Mouse (Mus musculus): Measurements from ENCODE around the gene Scg5. TPM values are rescaled to one million over a fixed set of nuclear protein-coding genes. Genes with fewer than 3 reads are reported as not detected.

Gene Scg5
- 2.2 and 3.1 TPM in 2 replicates for polyA plus RNA-seq (2012; rRNA removed)

DNA sequence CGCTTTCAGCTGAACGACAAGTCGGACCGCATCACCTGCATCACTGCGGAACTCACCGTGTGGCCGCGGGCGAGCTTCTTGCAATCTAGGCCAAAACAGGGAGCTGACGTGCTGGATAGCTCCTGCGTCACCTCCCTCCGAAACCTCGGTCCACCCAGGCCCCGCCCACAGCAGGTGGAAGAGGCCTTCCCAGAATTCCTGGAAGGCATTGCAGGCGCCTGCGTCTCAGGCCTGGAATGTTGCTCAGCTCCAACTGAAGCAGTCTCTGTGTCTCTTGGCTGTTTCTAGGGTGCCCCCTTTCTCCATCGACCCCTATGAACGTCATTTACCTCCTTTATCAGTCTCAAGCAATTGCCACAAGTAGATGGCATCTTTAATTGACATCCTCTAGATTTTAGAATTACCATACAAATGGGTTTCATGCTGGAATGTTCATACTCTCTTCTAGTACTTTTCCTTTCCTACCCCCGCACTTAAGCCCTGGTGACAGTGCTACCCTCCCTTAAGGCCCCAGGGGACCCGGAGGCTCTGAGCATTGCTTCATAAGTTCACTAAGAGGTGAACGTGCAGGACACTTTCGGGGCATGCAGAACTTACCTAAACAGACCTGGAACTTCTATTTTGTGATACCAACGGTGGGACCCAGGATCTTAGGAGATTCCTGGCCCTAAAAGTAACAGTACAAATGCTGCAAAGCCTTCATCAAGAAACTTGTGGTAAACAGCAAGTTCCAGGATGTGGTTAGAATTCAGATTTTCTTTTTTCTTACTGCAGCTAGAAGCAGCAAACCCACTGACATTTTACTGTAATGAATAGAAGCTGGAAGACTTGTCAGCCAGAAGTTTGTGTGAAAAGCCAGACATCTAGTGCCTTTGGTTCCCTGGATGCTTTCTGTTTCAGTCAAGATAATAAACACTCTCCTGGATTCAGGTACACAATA, at the start of gene Scg5:
Gene Scg5 (minus strand): TSS at position 179 of the 940 bp plus-strand sequence.
- DNase-seq (ENCODE audit: low read depth, low spot score), result peak; percentile 39

DNA sequence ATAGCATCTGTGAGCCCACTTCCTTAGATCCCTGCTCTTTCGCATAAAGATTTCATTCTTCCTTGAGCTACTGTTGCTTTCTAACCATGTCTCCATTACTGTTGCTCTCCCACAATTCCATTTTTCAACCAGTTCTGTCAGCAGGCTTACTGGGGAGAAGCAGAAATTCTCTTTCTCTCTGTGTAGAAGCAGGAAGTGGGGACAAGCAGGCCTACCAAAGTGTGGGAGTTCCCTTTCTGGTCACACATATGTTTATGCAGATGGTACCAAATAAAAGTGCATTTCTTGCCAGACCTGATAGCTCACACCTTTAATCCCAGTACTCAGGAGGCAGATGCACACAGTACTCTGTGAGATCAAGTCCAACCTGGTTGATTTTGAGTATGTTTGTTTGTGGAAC, 41.2 kb upstream of the Scg5 start:
- WGBS, result 84% methylated on average over 1 of the region's 1 CpGs
- DNase-seq (ENCODE audit: low read depth, low spot score), result no peak

More for the DNA sequence above, at the start of gene Scg5:
- 21% methylated on average over 23 of the region's 23 CpGs for WGBS

DNA sequence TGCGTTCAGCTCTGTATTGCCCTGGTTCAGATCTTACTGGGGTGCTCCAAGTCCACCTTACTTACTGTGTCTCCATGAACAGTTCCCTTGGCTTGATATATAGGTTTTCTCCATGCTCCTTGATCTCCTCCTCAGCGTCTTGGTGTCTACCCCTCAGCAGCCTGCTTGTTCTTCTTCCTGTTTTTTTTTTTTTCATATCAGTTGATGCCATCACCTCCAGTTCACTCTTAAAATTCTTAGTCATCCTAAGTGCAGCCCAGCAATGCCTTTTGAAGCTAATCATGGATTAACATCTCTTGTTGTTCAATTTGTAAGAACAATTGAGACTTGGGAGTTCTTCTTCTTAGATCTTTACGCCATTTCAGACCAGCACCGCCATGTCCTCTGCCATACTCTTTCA, 39.5 kb upstream of the Scg5 start:
- WGBS, result 80% methylated on average over 4 of the region's 4 CpGs
- no peak for DNase-seq (ENCODE audit: low read depth, low spot score)

DNA sequence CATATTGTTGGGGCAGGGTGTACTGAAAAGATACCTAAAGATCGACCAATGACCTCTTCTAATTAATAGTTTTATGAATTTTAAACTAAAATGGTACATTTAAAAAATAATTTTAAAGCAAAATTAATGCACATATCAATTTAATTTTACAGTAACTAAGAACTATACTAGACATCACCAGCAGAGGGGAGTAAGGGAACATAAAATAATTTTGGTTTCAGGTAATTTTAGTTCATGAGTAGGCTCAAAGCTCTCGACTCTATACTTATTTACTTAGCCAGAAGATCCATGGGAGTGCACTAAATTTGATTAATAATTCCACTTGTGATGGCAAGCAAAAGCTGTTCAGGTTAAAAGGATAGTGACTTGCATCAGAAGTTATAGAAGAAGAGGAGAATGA, 37.2 kb upstream of the Scg5 start:
- DNase-seq (ENCODE audit: low read depth, low spot score), result no peak
- 17% methylated on average over 2 of the region's 2 CpGs for WGBS

DNA sequence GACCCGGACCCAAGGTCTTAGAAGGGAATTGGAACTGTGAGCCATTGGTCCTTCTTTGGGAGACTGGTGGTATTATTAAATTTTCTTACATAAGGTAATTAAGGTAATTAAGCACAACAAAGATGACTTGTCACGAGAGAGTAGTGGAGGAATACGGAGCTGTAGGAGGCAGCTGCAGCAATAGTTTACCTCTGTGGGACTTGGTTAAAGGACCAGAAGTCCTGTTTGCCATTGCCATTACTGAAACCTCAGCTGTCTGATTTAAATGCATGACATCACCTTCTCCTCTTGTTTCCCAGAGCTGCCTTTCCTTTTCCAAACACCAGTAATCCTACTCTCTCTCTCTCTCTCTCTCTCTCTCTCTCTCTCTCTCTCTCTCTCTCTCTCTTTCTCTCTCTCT, 20.2 kb upstream of the Scg5 start:
- DNase-seq (ENCODE audit: low read depth, low spot score), result no peak
- WGBS, result under 1% methylated on average over 3 of the region's 3 CpGs

DNA sequence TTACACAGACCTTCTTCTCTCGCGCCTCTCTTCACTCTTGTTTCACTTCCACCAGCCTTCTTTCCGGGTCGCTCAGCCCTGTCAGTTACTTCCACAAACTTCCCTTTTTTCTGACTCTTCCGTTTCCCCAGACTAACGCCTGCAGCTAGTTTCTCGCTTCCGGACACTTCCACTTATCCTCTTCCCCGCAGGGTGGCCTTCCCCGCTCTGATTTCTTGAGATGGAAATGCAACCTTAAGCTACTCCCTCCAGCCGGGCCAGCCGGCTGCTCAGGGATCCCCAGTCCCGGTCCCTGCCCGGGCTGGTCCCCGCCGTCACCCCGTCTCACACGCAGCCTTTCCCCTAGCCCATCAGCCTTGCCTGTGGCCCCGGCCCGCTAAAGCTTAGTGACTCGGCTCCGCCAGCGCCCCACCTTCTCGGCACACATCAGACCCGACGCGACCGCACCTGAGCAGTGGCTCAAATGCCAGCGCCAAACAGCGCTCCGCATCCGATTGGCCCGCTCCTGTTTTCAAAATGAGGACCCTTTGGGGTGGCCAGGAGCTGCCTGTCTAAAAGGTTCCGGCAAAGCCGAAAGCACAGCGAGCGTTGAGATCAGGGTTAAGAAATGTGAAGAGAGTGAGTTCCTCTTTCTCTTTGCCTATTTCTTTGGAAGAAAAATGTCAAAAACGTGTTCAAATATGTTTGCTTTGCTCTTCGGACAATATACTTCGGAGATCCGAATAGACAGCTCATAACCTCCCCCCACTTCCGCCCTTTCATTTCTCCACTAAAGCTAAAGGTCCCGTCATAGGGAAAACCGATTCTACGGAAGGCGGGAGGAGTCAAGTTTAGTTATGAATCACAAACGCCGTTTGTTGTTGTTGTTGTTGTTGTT, 19.6 kb upstream of the Scg5 start, which contains the start of gene Arhgap11a:
Gene Arhgap11a (minus strand): TSS at position 417 of the 877 bp plus-strand sequence.
- under 1% methylated on average over 48 of the region's 48 CpGs for WGBS

DNA sequence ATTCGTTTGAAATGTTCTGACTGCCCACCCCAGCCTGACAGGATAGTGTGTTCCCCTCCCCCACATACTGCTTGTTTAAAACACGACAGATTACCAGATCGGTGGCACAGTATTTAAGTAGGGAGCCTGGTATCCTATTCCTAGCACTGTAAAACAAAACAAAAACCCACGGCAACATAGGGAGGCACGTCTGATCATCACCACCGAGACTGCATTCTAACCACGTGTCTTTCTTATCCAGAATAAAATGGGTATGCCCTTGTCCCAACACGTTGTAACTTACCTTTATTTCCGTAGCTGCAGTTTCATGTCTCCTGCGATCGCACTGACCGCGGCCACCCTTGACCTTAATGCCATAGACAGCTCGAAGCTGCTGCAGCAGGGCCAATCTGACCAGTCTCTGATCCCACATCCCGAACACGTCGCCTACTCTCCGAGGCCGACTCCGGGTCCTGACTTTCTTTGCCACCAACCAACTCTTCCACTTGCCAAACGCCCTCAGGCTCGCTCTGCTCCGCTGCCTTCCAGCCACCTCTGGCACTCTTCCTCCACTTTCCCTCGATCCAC, 18.8 kb upstream of the Scg5 start:
- under 1% methylated on average over 24 of the region's 24 CpGs for whole genome bisulfite sequencing
- DNase-seq (ENCODE audit: low read depth, low spot score), result no peak

More for the DNA sequence above, 19.6 kb upstream of the Scg5 start, which contains the start of gene Arhgap11a:
- peak; percentile 86 for DNase-seq (ENCODE audit: low read depth, low spot score)

DNA sequence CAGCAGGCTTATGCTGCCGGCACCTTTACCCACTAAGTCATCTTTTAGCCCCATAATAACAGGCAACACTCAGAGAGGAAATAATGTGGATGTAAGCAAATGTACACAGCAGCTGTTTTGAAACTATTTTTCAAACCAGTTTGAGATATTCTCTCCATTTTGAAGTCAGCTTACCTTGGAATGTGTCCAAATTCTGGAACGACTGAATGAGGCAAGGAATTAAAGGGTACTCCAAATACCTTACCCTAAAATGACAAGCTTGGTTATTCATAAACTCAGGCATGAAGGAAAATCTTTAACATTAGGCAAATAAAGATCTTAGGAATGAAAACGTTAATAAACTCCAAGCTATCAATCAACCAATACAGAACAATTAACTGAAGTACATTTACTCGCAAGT, 16.2 kb upstream of the Scg5 start:
- whole genome bisulfite sequencing, result 39% methylated on average over 4 of the region's 4 CpGs
- DNase-seq (ENCODE audit: low read depth, low spot score), result no peak

DNA sequence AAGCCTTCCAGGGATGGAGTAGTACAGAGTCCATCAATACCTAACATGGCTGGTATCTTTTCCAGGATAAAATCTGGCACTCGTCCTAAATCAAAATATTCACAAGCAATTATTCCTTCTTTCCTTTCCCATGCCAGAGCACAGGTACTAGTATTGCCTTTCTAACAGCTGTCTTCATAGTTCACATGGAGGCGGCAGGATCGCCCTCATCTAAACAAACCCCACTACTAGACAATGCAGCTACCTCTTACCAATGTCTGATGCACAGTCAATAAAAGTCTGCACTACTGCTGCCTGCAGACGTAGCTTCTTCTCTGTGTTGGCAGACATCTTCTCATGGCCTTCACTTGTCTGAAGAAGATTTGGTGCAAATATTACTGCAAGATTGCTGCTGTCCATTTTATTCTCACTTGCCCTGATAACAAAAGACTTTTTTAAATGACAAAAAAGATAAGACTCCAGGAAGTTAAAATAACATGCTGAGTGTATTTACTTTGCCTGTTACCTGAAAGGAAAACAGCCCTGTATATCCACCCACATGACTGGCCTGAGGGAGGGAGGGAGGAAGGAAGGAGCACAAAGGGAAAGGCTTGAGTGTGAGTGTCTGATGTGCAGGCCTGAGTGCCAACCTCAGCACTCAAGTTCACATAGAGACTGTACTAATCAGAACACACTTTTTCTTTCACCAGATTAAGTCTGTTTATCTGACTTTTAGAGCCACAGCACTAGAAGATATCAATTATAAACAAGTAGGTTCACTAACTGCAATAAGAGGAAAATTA, 12.9 kb upstream of the Scg5 start:
- DNase-seq (ENCODE audit: low read depth, low spot score), result no peak
- WGBS, result 69% methylated on average over 4 of the region's 4 CpGs

DNA sequence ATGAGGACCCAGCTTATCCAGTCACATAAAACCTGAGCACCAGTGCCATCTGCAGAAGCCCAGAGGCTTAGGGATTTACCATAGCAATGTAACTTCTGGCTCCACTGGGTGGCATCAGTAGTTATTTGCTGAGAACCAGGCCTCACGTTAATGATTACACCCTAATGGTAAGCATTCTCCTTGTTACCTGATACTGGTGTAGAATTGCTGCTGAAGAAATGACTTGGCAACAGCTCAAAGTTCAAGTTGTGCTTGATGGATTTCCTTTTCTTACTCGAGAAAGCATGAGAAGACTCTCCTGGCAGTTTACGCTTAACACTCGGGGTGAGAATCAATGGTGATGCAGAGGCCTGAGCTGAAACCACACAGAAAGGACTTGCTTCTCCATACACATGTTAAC, 10.6 kb upstream of the Scg5 start:
- 29% methylated on average over 4 of the region's 4 CpGs for WGBS
- DNase-seq (ENCODE audit: low read depth, low spot score), result peak; percentile 32

DNA sequence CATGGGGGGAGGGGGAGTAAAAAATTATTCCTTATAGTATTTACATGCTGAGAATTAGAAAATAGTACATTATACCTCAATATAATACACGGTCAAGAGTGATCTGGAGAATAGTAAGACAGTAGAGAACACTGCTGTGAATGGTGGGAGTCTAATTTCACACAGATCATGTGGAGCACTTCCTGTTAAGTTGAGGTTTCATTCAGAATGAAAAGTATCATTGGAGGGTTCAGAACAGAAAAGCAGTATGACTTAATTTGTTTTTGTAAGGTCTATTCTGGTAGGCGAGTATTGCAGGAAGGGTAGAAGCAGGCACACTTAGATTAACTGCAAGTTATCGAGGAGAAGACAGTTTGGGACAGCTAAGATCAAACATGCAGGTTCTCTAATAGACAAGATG, 6.3 kb upstream of the Scg5 start:
- WGBS, result 80% methylated on average over 3 of the region's 3 CpGs
- no peak for DNase-seq (ENCODE audit: low read depth, low spot score)

DNA sequence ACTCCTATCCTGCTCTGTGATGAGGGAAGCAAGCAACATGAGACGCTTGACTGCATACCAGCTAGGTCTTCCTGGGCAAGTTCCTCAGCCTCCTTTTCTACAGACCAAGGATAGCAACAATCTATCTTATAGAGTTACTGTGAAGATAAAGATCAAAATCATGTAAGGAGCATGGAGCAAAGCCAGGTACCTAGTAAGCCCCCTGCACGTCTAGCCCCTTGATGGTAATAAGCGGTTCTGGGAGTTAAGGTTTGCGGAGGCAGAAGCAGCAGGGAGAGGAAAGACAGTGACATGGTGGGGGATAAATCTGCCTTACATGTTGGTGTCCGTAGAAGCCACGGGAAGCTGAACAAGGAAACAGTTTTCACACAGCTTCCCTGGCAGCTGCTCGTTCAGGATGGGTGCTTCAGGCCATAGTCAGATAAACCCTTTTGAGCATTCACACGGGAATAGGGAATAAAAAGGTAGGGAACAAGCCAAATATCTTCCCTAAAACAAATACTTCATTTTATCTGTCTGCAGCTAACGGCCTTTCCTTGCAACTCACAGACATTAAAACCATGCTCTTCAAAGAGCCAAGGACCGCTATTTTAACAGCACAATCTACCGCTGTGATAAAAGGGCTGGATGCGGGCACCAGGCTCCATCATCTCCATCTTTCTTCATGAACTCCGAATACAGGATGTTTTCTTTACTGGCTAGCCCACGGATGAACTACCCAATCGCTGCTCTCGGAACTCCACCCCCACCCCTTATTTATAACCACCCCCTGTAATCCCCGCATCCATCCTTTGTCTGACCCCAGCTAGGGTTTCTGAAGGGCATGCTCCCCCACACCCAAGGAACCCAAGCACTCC, 607 bp downstream of the Scg5 start:
- no peak for DNase-seq (ENCODE audit: low read depth, low spot score)
- WGBS, result 36% methylated on average over 17 of the region's 17 CpGs

DNA sequence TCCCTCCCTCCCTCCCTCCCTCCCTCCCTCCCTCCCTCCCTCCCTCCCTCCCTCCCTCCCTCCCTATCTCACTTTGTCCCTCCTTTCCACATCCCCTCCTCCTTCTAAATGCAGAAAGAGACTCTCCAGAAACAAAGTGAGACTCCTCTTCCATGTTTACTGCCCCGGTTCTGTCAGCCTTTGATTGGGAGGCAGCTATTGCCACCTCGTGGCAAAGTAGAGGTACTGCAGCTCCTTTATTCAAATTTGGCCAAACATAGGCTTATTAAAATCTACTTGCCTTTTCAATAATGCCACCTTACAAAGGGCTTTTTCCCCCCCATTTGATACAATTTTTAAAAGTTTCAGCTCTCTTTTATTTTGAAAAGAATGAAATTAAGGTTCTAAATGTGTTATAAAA, 5.0 kb downstream of the Scg5 start:
- DNase-seq (ENCODE audit: low read depth, low spot score), result no peak
- WGBS, result 2% methylated on average over 2 of the region's 2 CpGs

DNA sequence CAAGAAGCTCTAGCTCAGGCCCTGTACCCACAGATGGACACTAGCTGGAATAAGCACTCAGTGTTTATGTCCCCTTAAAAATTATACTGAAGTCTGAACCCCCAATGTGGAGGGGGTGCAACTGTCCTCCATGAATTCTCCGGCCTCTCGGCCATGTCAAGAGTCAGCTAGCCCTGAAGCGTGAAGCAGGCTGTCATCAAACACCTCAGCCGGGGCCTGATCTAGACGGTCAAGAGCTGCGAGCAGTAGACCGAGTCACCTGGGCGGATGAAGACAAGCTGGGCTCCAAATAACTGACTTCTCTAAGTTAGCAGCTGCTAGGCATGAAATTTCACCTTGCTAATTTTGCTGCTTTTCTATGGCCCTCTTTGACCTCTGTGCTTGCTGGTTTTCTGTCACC, 6.6 kb downstream of the Scg5 start:
- WGBS, result 97% methylated on average over 8 of the region's 8 CpGs

GRCm38 (mm10) chr2:113821176-113821734, 7.7 kb downstream of the Scg5 start:
- no peak for DNase-seq (ENCODE audit: low read depth, low spot score)
- 18% methylated on average over 12 of the region's 12 CpGs for WGBS

More for the DNA sequence above, 6.6 kb downstream of the Scg5 start:
- no peak for DNase-seq (ENCODE audit: low read depth, low spot score)

GRCm38 (mm10) chr2:113820117-113820516, 8.8 kb downstream of the Scg5 start:
- no peak for DNase-seq (ENCODE audit: low read depth, low spot score)
- 58% methylated on average over 15 of the region's 15 CpGs for WGBS

GRCm38 (mm10) chr2:113817681-113818606, 11.0 kb downstream of the Scg5 start:
- whole genome bisulfite sequencing, result 71% methylated on average over 14 of the region's 14 CpGs

More at GRCm38 (mm10) chr2:113817681-113818606, 11.0 kb downstream of the Scg5 start:
- no peak for DNase-seq (ENCODE audit: low read depth, low spot score)
